Mouse (Mus musculus) kidney, adult 11 months (tissue): Measurements from ENCODE around the gene Chid1.

ENCODE experiments used
- DNase-seq: peaks from one replicate; pipeline ENCODE4 v3.0.0; 2022

Gene Chid1

DNA sequence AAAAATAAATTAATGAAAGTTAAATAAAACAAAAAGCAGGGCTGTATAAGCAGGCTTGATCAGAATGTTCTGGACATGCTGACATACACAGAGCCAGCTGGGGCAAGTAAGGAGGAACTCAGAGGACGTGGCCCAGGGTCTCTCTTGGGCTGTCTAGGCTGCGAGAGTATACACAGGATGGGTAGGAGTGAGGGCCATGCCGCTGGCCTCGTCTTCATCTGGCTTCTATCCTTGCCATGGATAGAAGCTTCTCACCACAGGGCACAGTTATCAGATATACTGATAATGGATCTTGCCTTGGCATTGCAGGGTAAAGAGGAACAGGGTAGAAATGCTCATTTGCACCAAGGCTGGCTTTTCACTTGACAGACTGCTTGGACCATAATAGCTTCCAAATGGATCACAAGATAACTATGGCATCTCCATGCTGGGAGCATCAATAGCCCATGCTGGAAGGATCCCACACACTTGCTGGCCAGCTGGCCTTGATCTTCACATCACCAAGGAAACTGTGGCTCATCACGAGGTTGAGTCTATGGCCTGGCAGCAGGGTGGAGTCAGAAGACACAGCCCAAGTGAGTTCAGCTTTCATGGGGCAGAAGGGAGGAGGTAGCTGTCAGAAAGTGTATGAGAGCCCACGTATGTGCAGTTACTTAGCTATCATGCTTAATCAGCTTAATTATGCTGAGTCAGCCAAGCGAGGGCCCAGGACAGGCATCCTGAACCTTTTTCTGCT, 37.7 kb downstream of the Chid1 start:
- no peak for DNase-seq

DNA sequence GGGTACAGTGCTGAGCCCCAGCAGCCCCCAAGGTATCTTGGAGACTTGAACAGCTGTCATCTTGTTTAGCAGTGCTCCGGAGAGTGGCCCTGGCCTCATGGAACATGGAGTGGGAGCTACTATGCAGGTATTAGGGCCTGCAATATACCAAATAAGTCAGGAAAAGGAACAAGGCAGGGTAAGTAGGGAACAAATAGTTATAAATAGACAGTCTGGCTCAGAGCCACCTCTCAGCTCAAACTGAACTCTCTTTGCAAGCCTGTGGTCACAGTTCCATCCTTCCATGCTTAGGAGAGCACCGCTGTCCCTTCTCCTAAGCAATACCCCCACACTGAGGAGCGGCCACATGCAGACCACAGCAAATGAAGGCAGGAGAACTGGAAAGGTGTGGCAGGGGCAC, 42.1 kb downstream of the Chid1 start:
- DNase-seq: no peak

DNA sequence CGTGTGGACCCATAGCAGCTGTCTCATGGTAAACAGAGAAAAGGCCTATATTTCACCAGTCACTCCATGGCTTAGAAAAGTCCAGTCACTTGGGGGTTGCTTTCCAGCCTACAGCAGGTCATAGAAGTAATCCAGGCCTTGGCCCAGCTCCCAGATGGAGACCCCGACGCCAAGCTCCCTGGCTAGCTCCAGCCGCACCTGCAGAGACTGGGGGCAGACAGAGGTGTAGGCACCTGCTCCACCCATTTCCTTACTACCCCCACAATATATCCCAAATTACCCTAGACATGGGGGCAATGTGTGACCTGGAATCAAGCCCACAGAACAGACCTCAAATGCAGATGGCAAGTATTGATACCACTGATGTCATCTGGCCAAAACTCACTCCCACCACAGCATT, 43.7 kb downstream of the Chid1 start:
- no peak for DNase-seq

DNA sequence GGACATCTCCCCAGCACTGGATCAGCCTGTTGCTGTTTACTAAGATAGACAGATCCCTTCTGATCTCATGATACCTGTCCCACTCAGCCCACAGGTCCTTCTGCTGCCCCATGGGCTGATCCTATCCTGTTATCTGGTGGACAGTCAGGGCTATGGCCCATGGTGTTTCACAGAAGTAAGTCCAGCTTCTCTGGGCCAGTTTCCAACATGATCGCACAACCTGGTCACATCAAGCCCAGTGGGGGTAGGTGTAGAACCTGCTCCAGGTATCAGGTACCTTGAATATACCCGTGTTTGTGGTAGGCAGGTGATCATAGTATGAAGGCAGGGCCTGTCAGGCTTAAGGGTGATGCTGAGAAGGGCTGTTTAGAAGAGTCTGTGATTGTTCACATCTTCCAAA, 44.3 kb downstream of the Chid1 start:
- no peak for DNase-seq

DNA sequence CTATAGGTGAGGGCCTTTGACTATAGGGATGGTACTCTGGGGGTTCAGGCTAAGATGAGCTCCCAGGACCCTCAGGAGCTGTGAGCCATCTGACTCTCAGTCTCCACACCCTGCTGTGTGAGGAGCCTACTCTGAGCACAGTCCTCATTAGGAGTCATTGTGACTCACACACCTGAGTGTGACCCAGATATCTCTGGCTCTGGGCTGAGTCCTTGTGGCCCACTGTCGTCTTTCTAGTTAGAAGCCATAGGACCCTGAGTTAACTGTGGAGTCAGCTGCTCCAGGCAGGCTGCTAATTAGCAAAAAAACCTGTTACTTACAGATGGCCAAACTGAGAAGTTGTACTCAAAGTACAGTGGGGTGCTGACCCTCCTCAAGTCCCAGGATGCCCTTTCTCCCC, 45.9 kb downstream of the Chid1 start:
- DNase-seq: no peak

DNA sequence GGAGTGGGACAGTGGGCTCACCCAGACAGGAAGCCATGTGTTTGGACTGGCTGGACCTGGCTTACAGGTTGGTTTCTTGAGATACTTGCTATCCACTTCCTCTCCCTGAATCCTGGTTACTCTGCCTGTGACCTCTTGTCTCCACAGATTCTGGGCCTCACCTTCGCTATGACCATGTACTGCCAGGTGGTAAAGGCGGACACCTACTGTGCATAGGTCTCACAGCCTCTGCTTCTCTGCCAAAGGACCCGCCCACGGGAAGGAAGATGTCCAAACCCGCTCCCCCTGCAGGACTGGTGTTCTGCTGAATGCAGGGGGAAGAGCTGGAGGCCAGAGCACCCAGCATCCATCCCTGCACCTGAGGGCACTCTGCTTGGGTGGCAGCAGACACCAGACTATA, 46.9 kb downstream of the Chid1 start:
- no peak for DNase-seq

DNA sequence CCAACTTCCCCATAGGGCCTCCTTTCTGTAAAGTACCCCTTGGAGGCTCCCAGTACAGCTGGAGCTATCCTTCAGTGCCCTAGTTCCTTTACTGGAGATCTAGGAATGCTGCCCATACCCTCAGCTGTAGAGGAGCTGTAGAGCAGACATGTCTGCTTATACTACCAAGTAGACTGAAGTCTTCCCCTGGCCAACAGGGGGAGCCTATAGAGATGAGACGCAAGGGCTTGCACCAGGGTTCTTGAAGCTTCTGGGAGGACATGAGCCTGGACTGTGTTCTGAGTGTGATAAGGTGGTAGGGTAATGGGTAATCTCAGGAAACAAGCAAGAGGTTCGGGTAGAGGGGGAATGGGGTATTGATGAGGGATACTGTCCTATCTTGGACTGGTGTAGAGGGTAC, 48.5 kb downstream of the Chid1 start:
- no peak for DNase-seq

DNA sequence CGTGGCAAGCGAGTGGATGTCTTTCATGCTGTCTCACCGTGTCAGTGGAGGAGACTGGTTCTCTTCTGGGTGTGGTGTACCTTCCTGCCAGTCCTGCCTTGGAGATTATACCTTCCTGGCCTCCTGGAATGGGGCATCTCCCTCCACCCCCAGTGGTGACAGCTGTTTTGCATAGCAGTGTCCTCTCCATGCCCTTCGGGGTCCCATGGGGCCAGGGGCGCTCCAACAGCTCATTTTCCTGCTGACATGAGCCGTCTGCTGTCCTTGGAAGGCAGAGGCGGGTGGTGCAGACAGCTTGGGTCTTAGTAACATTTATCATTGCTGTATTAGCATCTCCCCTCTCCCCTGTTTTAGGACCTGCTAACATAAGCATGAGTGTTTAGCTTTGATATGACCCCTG, 52.5 kb downstream of the Chid1 start:
- no peak for DNase-seq

DNA sequence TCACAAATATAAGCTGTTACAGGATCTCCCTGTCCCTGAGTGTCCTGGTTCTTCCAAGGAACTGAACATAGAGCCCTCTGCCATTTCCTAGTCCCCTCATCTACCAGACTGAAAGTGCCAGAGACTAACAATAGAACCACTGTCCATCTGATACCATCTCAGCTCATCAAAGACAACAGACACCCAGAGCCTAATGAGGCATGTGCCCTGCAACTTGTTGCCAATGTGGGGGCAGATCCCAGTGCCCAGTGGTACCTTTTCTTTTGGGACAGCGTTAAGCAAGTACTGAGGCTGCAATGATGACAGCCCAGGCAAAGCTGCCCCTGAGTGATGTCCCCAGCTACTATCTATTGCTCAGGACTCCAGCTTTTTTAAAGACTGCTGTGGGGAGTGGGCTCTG, 53.4 kb downstream of the Chid1 start:
- no peak for DNase-seq

DNA sequence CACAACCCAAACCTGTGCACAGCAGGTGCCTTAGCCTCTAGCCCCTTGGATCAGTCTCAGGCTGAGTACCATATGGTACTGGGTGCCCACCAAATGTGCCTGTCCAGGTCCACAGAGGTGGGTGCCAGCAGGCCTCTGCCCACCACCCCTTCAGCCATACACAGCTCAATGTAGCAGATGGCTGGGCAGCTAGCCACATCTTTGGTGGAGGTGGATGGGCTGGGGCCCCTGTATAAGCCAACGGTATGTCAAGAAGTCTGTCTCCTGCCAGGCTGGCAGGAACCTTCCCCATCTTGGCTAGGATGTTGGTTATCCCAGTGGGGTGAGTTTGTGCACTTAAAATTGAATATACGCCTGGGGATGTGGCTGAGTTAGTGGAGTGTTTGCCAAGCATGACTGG, 54.1 kb downstream of the Chid1 start:
- DNase-seq: no peak

DNA sequence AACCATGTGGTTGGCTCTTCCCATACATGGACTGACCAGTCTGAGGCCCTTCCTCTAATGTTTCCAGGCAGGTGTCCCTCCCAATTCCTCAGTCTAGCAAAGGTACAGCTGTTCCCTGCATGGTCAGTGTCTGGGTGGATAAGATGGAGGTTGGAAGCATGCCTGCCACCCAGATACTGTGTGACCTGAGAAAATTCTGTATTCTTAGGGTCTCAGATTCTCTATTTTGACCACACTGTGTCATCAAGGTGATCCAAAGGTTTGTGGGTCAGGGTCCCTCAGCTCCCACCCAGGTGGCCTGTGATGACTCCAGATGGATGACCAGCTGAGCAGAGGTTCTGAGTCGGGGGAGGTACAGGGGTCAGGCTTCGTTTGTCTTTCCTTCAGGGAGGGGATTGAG, 54.5 kb downstream of the Chid1 start:
- no peak for DNase-seq

DNA sequence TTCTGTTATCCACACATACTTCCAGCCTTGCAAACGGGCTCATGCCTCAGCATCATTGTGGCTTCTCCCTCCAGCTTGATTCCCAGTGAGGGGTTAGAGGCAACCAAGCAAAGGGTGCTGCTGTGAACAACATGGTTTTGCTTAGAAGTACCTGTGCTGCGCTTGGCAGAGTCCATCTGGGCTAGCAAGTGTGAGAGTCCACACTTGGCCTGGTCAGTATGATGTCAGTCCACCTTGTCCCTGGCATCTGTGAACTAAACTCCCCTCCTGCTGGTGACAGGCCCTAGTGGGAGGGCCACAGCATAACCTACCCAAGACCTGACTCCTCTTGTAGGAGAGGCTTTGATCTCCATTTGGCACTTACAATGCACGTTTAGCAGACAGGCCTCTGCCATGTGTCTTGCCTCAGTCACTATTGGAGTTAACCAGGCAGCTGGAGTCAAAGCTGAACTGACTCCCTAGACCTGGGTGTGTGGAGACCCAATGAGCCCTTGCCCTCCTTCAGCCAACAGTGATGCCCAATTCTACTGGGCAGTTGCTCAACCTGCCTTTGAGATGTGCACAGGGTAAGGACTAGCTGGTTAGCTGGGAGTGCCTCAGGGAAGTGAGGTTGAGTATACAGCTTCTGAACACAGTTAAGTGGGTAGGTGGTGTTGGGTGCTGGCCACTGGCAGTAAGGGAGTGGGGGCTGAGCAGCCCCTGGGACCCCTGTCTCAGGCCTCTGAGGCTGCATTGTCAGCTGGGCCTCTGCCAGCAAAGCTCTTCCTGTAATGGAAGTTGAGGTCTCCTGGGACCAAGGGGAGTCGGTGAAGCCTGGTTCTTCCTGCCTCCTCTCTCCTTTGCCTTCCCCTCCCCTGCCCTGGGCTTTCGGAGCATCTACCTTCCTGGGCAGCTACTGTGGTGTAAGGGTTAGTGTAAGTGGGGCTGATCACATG, 55.2 kb downstream of the Chid1 start:
- DNase-seq: no peak

DNA sequence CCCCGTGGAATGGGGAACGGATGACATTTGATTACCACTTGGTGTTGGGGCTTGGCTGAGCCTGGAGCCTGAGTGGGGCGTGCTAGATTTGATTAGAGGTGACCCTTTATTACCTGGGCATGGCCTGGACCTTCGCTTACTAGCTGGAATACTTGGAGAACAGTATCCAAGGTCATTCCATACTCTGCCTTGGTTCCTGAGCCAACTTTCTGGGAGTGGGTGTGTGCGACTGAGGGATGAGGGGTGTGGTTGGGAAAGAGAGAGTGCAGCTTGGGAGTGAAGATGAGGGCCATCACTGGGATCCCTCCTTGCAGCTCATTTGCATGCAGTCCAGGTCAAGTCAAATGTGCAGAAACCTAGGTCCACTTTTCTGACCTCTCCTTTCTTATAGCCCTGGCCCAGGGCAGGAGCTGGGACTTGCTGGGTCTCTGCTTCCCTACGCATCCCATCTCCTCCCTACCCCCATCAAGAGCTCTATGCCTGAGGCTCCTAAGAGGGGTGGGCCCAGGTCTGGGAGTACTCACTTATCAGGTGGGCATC, 56.5 kb downstream of the Chid1 start:
- DNase-seq: no peak

DNA sequence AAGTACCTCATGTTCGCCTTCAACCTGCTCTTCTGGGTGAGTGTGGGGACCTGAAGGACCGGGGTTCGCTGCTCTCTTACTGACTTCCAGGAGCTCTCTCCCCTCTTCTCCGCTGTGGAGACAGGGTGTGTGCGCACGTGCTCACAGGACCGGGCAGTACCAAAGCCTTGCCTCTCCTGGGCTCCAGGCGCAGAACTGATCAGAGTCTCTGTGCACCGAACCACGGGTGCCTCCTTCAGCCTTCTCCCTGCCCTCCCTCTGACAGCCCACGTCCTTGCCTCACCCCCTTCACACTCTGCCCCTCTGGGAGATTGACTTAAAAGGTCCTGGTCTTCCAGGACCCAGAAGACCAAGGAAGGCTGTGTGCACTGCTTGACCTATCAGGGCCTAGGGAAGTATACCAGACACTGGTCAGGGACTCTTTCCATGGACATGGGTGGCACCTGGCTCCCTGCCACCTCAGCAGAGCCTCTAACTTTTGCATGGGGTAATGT, 57.1 kb downstream of the Chid1 start:
- no peak for DNase-seq

DNA sequence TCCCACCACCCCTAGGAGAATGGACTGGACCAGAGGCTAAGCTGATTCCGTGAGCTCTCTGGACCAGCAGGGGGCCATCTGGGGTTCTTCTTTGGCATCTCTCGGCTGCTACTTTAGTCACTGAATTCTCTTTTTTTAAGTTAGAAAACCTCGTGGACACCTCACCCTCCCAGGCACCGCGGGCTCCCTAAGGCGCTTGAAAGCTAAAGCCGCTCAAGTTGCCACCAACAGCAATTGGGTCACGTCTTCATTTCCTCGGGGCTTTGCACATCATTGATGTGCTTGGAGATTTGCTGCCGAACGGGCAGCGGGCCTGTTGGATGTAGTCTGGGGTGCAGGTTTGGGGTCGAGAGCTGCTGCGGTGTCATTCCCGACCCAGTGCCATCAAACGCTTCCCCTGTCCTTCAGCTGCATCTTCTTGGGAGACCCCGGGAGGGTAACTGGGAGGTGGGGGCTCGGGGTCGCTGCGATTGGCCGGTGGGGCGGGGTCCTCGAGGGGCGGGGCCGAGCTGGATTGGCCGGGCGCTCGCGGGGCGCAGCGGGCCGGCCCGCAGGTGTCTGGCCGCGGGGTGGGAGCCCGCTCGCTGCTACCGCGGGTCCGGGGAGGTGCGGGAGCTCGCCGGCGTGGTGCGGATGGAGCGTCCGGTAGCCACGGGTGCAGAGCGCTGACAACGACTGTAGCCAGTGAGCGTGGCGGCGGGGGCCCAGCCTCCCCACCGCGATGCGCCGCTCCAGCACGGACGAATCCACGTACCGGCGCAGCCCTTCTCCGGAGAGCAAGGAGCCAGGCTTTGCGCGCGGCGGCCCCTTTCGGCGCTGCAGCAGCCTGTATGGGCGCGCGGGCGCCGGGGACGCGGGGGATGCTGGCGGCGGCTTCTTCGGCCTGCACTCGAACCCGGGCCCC, 57.9 kb downstream of the Chid1 start:
- no peak for DNase-seq

DNA sequence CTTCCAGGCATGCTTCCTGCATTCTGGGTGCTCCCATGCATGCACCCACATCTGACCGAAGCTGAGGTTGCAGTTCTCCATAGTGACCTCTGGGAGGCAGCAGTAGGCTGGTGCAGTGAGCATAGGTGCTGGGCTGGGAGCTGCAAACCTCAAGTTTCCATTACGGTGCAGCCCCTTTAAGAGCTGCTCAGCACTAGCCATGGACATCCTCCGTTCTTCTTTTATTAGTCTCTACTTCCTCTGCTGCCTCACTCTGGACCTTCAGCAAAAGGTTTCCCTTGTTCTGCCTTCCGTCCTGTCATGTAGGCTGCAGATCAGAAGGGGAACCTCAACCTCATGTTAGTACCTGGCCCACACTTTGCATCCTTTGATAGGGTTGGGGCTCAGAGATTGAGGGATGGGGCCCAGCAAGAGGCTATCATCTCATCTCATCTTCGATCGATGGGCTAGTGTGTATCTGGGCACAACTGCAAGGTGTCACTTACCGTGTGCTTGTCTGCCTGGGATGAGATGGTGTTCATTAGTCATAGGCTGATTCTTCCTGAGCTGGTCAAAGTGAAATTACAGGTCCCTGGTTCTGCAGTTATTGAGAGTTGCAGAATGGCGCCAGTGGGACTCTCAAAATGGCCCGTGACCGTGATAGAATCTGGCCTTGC, 58.7 kb downstream of the Chid1 start:
- peak; percentile 73 for DNase-seq

DNA sequence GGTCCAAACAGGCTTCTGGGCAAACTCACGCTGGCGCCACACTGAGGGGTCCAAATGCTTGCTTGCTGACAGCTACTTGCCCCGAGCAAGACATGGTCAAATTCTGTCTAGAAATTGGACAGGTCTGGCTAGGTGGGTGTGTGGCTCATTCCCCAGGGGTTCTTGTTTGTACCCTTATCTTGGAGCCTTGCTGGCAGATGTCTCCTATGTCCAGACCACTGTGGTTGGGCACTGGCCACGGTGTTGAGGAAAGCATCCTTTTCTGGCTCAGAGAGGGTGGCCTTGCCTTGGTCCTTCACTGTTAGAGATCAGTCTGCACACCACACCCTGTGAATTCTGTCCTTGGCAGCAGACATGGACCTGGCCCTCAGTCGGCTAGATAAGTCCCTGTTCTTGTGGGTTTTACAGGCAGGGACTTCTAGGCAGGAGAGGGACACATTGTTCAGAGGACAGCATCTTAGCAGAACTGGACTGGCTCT, 61.3 kb downstream of the Chid1 start:
- DNase-seq: no peak

DNA sequence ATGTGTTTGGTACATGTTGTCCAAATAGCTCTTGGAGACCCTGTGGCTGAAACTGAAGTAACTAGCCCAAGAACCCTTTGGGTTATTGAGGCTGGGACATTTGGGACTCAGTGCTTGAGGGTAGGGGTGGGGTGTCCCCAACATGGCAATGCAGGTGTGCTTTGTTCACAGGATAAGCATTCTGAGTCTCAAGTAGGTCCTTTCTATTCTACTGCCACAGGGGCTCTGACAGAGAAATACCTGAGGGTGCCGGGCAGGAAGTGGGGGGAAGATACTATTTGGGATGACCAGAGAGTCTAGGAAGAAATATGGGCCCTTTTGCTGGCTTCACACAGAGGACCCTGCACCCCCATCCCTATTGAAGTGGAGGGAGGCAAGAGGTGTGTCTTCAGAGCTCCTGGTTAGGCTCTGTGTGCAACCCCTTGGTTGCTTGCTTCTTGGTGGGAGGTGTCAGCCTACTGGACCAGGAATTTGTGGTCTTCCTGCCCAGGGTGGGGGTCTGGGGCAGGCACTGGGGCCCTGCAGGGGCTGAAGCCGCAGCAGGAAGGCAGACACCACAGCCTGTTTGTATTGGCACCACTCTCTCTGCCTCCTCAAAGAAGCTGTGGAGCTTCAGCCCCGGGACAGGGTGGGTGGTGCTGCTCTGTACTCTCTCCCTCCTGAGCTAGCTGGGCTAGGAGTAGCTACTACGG, 61.9 kb downstream of the Chid1 start:
- no peak for DNase-seq

DNA sequence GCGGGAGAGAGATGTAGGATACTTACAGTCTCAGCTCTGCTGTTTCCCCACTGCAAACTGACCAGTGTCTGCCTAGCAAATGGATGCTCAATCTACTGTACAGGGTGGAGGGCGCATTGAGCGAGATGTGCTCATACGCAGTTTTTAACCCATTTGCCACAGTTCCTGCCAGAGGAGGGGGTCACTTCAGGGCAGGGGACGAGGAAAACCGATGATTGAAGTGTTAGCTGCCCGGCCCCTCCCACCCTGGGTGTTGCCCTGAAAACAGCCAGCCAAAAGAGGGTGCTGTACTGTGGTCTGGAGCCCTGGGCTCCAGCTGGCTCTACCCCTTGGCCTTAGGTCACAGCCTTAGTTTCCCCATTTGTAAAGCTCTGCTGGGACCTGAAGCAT, 62.7 kb downstream of the Chid1 start:
- no peak for DNase-seq

DNA sequence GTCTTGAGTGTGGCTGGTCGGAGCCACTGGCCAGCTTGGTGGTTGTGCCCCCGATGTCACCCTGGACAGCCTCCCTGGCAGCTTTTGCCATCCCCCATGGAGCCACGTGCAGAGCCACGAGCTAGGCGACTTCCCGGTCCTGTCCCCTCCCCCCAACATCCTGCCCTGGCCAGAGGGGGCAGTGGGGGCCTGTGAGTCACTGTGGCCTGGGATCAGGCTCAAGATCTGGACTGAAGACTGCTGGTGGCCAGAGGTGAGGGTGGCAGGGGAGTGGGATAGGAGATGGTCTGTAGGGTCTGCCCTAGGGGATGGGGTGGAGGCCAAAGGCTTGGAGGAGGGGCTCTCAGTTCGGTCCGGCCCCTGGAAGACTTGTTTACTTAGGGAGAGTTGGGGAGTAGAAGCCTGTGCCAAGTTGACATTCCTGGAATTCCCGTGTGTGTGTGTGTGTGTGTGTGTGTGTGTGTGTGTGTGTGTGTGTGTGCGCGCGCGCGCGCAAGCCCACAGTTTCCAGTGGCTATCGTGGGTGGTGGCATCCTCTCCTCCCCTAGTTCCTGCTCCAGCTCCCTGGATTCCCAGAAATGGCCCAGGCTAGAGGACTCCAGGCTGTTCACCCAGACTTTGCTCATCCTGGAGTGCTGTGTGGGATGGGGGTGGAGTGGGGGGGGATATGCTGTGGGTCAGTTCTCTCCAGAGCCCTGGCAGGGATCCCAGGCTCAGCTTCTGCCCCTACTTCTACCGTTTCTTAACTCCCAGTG, 63.3 kb downstream of the Chid1 start:
- peak; percentile 95 for DNase-seq

DNA sequence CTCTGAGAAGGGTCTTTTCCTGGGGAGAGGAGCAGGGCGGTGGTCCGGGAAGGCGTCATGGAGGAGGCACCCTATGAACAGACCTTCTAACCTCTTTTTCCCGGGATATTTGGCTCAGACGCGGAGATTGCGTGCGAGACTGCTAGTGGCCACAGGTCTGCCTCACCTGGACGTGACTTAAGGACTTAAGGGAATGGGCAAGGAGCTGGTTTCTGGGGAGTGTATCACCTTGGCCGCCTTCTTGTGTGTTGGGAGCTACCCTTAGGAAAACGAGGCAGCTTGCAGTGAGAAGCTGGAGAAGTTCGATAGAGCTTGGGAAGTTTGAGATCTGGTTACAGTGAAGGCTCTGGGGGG, 63.9 kb downstream of the Chid1 start:
- DNase-seq: no peak
